Mouse (Mus musculus) CD4-positive, CD25-positive, alpha-beta regulatory T cell, adult 4 months (primary cell): ENCODE data around the gene Wdr6. TPM values are rescaled to one million over a fixed set of nuclear protein-coding genes. Genes with fewer than 3 reads are reported as not detected.
"Not testable (repeated sequence)": the region's sequence is repeated elsewhere in the genome, so short reads cannot be mapped to it uniquely, and the experiment has no call there.

ENCODE experiments used
- ATAC-seq: one replicate; pipeline ENCODE4 v1.8.0; 2017
- polyA plus RNA-seq, 2 experiments: library from polyadenylated mRNA; unstranded; fragments of 100-300 nt; shearing (Covaris generic); gene quantifications; one replicate each; pipeline ENCODE4 v1.2.1; 2017

Gene Wdr6
- polyA plus RNA-seq, result 10 to 100 TPM; 29.8 to 56.5 TPM

DNA sequence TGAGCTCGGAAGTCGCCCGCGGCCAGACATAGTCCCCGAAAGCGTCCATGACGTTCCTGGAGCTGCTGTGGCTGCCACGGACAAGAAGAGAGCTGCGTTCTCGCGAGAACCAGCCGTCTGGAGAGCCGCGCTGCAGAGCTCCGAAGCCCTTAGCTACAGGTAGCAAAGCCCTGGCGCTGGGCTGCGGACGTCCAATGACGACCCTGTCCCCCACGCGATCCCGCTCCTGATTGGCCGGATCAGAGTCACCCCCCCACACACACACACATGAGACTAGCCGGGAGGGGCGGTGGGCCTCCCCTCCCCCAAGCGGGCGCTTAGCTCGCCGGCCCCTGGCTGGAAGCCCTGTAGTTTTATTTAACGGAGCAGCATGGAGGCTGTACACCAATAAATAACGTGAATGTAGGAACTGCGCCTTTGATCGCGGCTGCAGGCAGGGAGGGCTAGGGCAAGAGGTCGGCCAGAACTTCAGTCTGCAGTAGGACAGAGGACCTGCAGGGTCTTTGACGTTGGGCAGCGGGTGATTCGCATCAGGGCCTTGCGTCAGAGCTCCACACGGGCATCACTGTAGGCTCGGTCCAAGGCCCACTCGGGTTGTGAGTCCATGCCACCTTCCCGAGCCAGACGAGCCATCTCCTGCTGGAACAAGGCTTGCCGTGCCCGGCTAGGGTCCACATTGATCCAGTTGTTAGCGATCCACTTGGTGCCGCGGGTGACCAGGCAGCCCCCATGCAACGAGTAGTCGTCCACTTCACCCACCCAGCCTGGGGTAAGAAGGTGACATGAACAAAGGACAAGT, at the start of gene Wdr6:
TSS of gene Wdr6 (minus strand) at position 195 of the 799 bp plus-strand sequence.
- ATAC-seq, result peak; percentile 97

DNA sequence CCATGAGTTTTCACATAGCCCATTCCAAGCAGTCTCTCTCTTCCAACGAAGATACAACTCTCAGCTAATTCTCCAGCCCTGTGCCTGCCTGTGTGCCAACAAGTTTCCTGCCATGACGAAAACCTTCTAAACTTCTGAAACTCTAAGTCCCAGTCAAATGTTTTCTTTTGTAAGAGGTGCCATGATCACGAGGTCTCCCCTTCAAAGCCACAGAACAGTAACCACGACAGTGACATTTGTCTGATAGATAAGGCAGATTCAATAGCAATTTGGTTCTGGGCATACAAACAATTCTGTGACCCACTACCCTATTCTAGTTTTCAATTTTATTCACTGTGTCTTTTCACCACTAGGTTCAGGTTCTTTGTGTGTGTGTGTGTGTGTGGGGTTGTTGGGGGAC, 49.6 kb upstream of the Wdr6 start:
- ATAC-seq, result no peak

GRCm38 (mm10) chr9:108626498-108626897, 48.0 kb upstream of the Wdr6 start:
- no peak for ATAC-seq

DNA sequence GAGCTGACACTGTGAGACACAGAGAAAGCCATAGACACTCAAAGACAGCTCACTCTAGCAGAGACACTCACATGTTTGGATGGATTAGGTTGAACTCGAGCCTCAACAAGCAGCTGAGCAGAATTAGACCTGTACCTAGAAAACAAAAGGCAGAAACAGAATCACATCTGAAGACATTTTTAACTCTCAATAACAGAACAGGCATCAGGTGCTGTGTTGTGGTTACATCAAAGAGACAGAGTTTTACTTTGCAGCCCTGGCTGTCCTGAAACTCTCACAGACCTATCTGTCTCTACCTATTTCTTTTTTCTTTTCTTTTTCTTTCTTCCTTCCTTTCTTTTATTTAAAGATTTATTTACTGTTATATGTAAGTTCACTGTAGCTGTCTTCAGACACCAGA, 38.8 kb upstream of the Wdr6 start:
- ATAC-seq, result no peak

DNA sequence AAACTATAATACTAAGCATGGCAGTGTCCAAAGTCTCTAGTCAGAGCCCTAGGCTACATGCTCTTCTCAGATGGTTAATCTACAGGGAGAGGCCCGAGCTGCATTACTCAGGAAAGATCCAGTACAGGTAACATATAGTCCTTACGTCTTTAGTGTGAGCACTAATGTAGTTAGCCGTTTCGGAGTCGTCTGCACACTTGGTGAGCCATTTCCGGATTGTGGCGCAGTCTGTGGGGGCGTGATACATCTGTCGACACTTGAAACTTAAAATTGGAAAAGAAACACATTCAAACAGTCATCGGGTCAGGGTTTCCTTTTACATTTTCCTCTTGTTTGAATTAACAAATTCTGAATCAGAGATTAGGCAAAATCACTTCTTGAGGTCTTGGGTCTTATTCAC, 32.9 kb upstream of the Wdr6 start:
- no peak for ATAC-seq

DNA sequence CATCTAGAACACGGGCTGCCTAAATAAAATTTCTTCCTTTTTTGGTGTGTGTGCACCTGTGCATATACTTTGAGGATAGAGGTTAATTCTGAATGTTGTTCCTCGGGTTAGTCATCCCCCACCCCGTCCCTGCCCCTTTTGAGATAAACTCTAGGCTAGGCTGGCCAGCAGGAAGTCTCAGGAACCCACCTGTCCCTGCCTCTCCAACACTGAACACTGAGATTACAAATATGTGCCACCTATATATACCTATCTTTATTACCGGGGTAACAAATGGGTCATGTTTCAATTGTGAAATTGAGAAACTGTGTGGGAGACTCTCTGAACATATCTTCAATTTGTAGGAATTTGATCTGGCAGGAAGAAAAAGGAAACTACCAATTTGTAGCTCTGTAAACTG, 30.4 kb upstream of the Wdr6 start:
- no peak for ATAC-seq

- not testable (repeated sequence) for ATAC-seq
Measured at GRCm38 (mm10) chr9:108607929-108608328, 29.4 kb upstream of the Wdr6 start.

- no peak for ATAC-seq
Measured at GRCm38 (mm10) chr9:108601986-108602385, 23.4 kb upstream of the Wdr6 start.

DNA sequence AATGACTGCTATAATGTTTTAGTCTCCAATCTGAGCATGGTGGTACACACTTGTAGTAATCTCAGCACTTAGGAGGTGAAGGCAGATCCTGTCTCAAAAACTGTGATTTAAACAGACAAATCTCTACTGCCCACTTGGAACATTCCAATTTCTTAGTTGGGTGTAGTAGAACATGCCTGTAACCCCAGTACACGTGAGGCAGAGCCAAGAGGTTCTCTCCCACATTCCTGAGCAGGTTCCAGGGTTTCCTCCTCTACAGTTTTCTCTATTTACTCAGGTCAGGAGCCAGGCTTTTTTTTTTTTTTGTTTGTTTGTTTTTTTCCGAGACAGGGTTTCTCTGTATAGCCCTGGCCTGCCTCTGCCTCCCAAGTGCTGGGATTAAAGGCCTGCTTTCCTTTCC, 21.5 kb upstream of the Wdr6 start:
- ATAC-seq, result no peak

GRCm38 (mm10) chr9:108599021-108599566, 20.6 kb upstream of the Wdr6 start:
- no peak for ATAC-seq

GRCm38 (mm10) chr9:108596998-108597764, 18.6 kb upstream of the Wdr6 start, which contains the start of gene P4htm:
TSS of gene P4htm (minus strand) at chr9:108597667.
- ATAC-seq, result peak; percentile 91

DNA sequence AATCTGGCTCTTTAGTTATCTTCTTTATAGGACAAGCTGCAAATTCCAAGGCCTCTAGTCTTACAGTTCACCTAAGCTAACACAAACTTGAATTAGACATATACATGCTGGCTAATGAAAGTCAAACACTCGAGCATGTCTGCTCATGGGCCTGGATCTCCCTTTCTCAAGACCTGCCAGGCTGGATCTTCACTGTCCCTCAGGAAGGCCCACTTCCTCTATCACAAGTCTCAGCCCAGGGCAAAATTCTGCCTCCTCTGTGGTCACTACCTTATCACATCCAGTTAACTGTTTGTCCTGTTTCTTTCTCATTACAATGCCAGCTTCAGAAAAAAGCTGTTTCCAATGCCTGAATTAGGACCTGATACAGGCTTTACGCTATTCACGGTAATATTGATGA, 15.8 kb upstream of the Wdr6 start:
- no peak for ATAC-seq

- no peak for ATAC-seq
Measured at GRCm38 (mm10) chr9:108591462-108591861, 12.9 kb upstream of the Wdr6 start.

DNA sequence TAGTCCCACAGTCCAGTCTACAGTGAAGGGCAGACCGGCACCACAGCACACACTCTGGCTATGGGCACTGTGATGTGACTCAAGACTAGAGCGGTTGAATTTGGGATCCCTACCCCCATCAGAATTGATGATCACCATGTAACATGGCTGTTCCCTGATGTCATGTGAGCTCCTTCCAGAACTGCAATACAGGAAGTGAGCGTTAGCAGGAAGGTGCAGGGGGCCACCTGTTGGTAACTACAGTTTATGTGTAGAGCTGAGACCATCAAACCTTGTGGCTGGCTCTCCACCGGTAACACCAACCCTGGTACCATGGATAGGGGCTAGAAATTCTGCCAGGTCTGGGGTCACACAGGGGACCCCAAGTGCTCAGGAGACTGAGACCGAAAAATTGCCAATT, 10.7 kb upstream of the Wdr6 start:
- peak; percentile 51 for ATAC-seq

- no peak for ATAC-seq
Measured at GRCm38 (mm10) chr9:108587571-108588180, 9.1 kb upstream of the Wdr6 start.

DNA sequence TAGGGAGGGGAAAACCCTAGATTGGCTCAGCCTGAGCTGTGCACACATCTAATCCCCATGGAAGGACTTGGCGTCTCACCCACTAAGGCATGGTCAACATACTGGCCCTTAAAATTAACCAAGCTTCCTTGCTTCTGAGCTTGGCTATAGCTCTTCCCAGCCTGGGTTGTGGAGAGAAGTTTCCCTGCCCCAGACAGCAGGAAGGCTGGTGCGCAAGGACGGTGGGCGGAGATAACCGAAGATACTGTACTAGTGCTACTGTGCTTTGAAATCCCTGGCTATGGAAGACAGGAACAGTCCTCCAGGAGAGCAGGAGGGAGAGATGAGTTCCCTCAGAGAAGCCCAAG, 778 bp upstream of the Wdr6 start:
- no peak for ATAC-seq

GRCm38 (mm10) chr9:108577934-108578544, 500 bp downstream of the Wdr6 start:
- ATAC-seq, result no peak

- ATAC-seq, result no peak
Measured at GRCm38 (mm10) chr9:108577025-108577424, 1.5 kb downstream of the Wdr6 start.

DNA sequence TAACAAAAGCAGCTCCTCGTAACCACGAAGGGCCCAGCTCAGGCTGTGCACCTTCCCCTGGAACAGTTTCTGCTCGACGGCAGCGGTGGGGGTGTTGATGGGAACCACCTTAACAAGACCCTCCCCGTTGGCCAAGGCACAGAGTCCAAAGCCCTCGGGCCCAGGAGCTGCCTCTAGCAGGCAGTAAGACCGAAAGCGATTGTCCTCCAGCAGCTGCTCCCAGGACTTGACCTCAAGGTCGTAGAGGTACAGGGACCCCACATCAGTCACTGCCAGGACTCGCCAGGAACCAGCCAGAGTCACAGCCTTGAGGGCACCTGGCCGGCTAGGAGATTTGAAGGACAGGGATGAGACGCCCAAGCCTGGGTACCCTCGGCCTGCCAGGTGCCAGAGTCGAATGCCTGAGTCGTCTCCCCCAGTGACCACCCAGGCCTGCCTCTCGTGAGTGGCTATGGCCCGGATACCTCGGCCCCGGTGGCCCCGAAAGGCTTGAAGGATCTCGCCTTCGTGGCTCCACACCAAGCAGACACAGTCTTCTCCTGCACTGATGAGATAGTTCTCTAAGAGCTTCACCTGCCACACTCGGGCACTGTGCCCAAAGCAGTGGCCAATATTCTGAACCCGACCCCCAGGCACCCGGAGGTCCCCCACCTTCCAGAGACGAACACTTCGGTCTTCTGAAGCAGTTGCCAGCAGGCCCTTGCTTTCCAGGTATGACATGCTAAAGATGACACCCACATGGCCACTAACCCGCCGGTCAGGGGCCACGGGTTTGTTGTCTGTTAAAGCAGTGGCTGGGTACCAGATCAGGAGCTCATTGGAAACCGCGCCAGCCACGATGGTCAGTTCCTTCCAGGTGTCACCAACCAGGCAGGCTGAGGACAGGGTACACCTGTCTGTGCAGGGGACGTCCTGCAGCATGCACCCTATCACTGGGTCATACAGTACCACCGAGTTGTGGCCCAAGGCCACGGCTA, 2.9 kb downstream of the Wdr6 start:
- no peak for ATAC-seq

DNA sequence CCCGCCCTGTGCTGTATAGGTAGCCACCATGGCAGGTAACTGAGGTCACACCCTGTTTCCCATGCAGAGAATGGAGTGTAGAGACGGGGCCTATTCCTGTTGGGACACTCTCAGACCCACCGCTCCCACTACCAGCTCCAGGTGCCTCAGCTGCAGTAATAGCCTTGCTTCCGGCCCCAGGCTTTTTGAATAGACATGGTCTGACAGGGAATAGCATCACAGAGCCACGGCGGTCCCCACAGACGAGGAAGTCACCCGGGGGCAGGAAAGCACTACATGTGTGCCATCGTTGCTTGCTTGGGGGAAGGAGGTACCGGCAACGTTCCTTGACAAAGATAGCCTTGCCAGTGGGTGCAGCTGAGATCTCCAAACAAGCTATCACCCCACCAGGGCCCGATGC, 3.6 kb downstream of the Wdr6 start:
- no peak for ATAC-seq
